Mouse (Mus musculus) gastrocnemius, postnatal 14 days (tissue): ENCODE results near the gene D16Ertd472e. TPM values are rescaled to one million over a fixed set of nuclear protein-coding genes. Genes with fewer than 3 reads are reported as not detected.
"Not testable (repeated sequence)": the region's sequence is repeated elsewhere in the genome, so short reads cannot be mapped to it uniquely, and the experiment has no call there.

Experiments used
- DNase-seq: peaks from one replicate; pipeline ENCODE4 v3.0.0; 2021; ENCODE audit warnings: mixed read lengths
- intact Hi-C: fragments of 180-260 bp; cut with DNase I; formaldehyde crosslinking; loops from one replicate; pipeline ENCODE4 v1.15.1; 2025; ENCODE audit warnings: low total_unique reads
- total RNA-seq, 2 experiments: library from RNA; stranded (reverse); gene quantifications; 2 replicates each; pipeline ENCODE4 v1.2.3; 2021

D16Ertd472e gene
- total RNA-seq, 2 experiments from 2014 or later, result 4.6 to 4.8 TPM

DNA sequence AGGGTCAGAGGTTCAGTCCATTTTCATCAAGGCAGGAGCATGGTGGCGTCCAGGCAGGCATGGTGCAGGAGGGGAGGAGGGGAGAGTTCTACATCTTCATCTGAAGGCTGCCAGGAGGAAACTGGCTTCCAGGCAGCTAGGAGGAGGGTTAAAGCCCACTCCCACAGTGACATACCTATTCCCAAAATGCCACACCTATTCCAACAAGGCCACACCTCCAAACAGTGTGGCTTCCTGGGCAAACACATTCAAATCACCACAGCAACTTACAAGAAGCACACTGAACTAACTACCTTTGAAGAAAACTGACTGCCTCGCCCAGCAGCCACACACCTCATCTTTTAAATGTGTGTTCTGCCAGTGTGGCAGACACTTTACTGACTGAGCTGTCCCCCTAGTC, 59.3 kb downstream of the D16Ertd472e start:
- intact Hi-C loops, result no loop called here
- no peak for DNase-seq

DNA sequence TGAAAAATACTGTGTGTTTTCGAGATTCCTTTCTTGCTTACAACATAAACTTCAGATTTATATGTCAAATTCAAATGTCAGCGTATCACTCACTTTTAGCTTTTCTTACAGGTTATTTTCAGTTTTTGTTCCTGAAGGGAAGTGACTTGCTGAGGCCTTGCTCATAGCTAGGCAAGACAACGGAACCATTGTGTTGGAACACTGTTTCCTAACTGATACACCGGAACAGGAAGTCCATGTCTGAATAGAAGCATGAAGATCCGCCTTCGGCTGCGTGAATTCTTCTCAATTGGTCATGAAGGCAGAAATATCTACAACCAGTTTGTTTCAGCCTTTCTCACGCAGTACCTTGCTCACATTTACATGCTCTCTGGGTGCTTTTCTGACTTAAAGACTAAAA, 65.0 kb downstream of the D16Ertd472e start:
- no peak for DNase-seq
- intact Hi-C loops, result no loop called here

DNA sequence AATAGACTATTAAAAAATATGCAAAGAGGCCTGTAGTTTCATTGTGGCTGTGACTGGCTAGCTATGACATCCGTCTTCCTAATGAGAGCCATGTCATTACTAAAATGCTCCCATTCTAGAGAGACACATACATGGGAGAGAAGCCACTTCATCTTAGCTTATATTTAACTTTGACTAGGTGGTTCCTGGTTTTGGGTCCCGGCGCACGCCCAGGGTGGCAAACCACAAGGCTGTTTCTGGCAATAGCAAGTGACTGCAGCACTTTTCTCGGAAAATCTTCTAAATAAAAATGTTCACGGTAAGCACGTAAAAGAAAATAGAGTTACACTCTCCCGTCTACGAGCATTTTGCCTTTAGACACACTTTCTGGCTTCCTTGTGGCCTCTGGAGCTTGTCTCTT, 74.0 kb downstream of the D16Ertd472e start:
- intact Hi-C loops, result no loop called here
- DNase-seq, result no peak

DNA sequence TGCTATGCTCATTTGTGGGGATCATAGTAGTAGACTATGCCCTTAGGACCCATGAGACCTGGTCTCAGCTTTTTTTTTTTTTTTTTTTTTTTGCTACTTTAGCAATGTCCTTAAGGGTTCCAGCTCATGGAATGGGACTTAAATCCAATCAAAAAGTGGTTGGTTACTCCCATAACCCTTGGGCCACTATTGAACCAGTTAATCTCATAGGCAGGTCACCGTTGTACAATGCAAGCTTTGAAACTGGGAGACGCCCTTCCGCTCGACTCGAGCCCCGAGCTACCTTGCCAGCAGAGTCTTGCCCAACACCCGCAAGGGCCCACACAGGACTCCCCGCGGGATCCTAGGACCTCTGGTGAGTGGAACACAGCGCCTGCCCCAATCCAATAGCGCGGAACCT, 83.8 kb downstream of the D16Ertd472e start:
- intact Hi-C loops, result not testable (repeated sequence)

DNA sequence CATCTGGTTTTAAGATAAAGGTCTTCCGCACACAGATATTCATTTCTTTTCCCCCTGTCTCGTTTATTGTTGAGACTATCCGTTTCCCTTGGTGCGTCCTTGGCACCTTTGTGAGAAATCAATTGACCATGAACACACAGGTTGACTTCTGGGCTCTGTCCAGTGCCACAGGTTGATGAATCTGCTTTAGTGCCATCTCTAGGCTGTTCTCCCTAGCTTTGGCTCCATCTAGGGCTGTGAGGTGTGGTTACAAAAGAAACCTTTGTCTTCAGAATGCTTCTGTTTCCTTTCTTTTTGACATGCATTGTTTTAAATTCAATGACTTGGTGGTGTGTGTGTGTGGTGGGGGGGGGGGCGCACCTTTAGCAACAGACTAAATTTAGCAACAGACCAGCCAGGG, 85.7 kb downstream of the D16Ertd472e start:
- intact Hi-C loops, result no loop called here

More for the DNA sequence above, 83.8 kb downstream of the D16Ertd472e start:
- not testable (repeated sequence) for DNase-seq

More for the DNA sequence above, 85.7 kb downstream of the D16Ertd472e start:
- DNase-seq, result no peak

Other genes starting within 250 kb of the D16Ertd472e start
- 1 to 10 TPM; 5.4 to 7.8 TPM for gene Btg3, start 199.5 kb downstream of the D16Ertd472e start, total RNA-seq